Mouse (Mus musculus) Muller cell, postnatal 12 days (primary cell): ENCODE data around the gene Ngef.

ENCODE experiments used
- DNase-seq: peaks from one replicate; pipeline ENCODE4 v3.0.0-alpha.2; 2015; ENCODE audit errors: inconsistent ontology term

Gene Ngef

GRCm38 (mm10) chr1:87565760-87566159 is 7.9 kb downstream of the Ngef start:
- no peak for DNase-seq

GRCm38 (mm10) chr1:87562967-87563366 is 10.7 kb downstream of the Ngef start:
- no peak for DNase-seq

GRCm38 (mm10) chr1:87553586-87553985 is 20.1 kb downstream of the Ngef start:
- no peak for DNase-seq

GRCm38 (mm10) chr1:87551008-87551407 is 22.7 kb downstream of the Ngef start:
- peak; percentile 62 for DNase-seq

- DNase-seq = no peak
These were observed 32.1 kb downstream of the Ngef start for GRCm38 (mm10) chr1:87541614-87542013.

- no peak for DNase-seq
These were observed 36.7 kb downstream of the Ngef start for GRCm38 (mm10) chr1:87537008-87537407.

- no peak for DNase-seq
These were observed 39.6 kb downstream of the Ngef start for GRCm38 (mm10) chr1:87534118-87534517.

- no peak for DNase-seq
These were observed 41.3 kb downstream of the Ngef start for GRCm38 (mm10) chr1:87532346-87532745.

GRCm38 (mm10) chr1:87527191-87527590 is 46.5 kb downstream of the Ngef start:
- DNase-seq = no peak

GRCm38 (mm10) chr1:87525041-87525440 is 48.6 kb downstream of the Ngef start:
- DNase-seq = no peak

- DNase-seq = peak; percentile 54
These were observed 52.1 kb downstream of the Ngef start for GRCm38 (mm10) chr1:87521523-87521922.

GRCm38 (mm10) chr1:87520467-87520866 is 53.2 kb downstream of the Ngef start:
- DNase-seq = no peak

GRCm38 (mm10) chr1:87510845-87511244 is 62.8 kb downstream of the Ngef start:
- DNase-seq = no peak

- peak; percentile 73 for DNase-seq
These were observed 63.4 kb downstream of the Ngef start for GRCm38 (mm10) chr1:87510166-87510691.

- peak; percentile 45 for DNase-seq
These were observed 64.0 kb downstream of the Ngef start, which contains the start of gene Neu2 for GRCm38 (mm10) chr1:87509561-87510165. Neu2 (plus strand) TSS chr1:87509889.

GRCm38 (mm10) chr1:87508591-87509560 is 64.8 kb downstream of the Ngef start:
- DNase-seq = peak; percentile 62

GRCm38 (mm10) chr1:87507857-87508256 is 65.8 kb downstream of the Ngef start:
- no peak for DNase-seq

GRCm38 (mm10) chr1:87505524-87505923 is 68.1 kb downstream of the Ngef start:
- DNase-seq = no peak

GRCm38 (mm10) chr1:87493542-87493941 is 80.1 kb downstream of the Ngef start:
- peak; percentile 94 for DNase-seq

- peak; percentile 68 for DNase-seq
These were observed 81.4 kb downstream of the Ngef start for GRCm38 (mm10) chr1:87492285-87492684.

GRCm38 (mm10) chr1:87486386-87486785 is 87.3 kb downstream of the Ngef start:
- peak; percentile 74 for DNase-seq

GRCm38 (mm10) chr1:87482546-87482945 is 91.1 kb downstream of the Ngef start:
- DNase-seq = no peak
